Comparison of ENCODE assay signal across 8 mouse cellular contexts in the genomic region with DNA sequence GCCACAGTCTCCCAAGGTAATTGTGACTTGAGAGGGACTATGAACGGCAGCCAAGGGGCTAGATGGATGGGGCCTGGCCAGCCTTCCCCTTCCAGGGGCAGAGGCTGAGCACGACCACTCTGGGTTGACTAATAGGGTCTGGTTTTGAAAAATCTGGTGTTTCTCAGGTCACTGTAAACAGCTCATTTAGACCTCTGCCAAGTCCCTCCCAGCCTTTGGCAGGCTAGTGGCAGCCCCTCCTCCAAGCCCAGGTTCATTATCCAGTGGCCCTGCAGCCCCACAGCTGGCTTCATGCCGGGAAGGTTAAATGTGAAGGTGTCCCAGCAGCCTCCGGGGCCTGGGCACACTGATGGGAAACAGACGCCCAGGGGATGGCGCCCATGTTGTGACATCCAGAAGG.
A peak's percentile ranks its signal among the peaks of the same experiment; 100 is the strongest.
DNase-seq lines count a peak whose midpoint lies in the region; ATAC-seq and TF ChIP-seq lines count a peak whose summit lies in the region.

No protein-coding gene starts in this region.

- no peak for TF ChIP-seq EP300 in liver, postnatal 0 days (IDR thresholded peaks at IDR 0.05; ENCODE audit: low read depth)

- no peaks in the 10 kb centered on the region for H3K4me1 ChIP-seq in liver, postnatal 0 days (ENCODE audit: insufficient read depth)
- H3K4me1 ChIP-seq in liver, embryonic 11.5 days (replicated peaks; ENCODE audit: control insufficient read depth, insufficient read depth, low read length): no peaks in the 10 kb centered on the region
- H3K4me1 ChIP-seq in kidney, adult 2 months (ENCODE audit: control insufficient read depth, insufficient read depth, low read length): no peaks in the 10 kb centered on the region
- peaks cover 39% of the 10 kb centered on the region for H3K4me1 ChIP-seq in neural tube, embryonic 12.5 days

- no peaks in the 10 kb centered on the region for H3K9me3 ChIP-seq in liver, postnatal 0 days (ENCODE audit: low read length)
- H3K9me3 ChIP-seq in liver, embryonic 11.5 days (ENCODE audit: control insufficient read depth, low read length): no peaks in the 10 kb centered on the region
- H3K9me3 ChIP-seq in neural tube, embryonic 12.5 days: no peaks in the 10 kb centered on the region

- H3K36me3 ChIP-seq in liver, postnatal 0 days (replicated peaks; ENCODE audit: insufficient read depth, low read length): no peaks in the 10 kb centered on the region
- no peaks in the 10 kb centered on the region for H3K36me3 ChIP-seq in liver, embryonic 11.5 days (ENCODE audit: control insufficient read depth, insufficient read depth, low read length)
- no peaks in the 10 kb centered on the region for H3K36me3 ChIP-seq in kidney, adult 2 months (ENCODE audit: control insufficient read depth, insufficient read depth, low read length)
- peaks cover 29% of the 10 kb centered on the region for H3K36me3 ChIP-seq in neural tube, embryonic 12.5 days

- TF ChIP-seq POLR2A in kidney, adult 2 months (IDR thresholded peaks at IDR 0.05; ENCODE audit: low read depth, low read length): no peak

- TF ChIP-seq CTCF in liver, postnatal 0 days (IDR thresholded peaks at IDR 0.05; ENCODE audit: low read depth): no peak
- no peak for TF ChIP-seq CTCF in kidney, adult 2 months (conservative IDR thresholded peaks at IDR 0.05; ENCODE audit: insufficient read depth, insufficient read length, low read depth, low read length)

- ATAC-seq in liver, postnatal 0 days: peak; percentile 68
- ATAC-seq in liver, embryonic 11.5 days (replicated peaks; ENCODE audit: low FRiP score): no peak
- peak; percentile 52; the same call in 1 of the 2 replicates for ATAC-seq in neural tube, embryonic 12.5 days (ENCODE audit: low FRiP score, low read depth)

- H3K9ac ChIP-seq in liver, postnatal 0 days (replicated peaks): no peak overlapping the region
- H3K9ac ChIP-seq in liver, embryonic 11.5 days (ENCODE audit: low read depth, low read length): no peak overlapping the region
- H3K9ac ChIP-seq in neural tube, embryonic 12.5 days: no peak overlapping the region

- H3K4me2 ChIP-seq in liver, postnatal 0 days (ENCODE audit: low read depth, low read length): no peak overlapping the region
- no peak overlapping the region for H3K4me2 ChIP-seq in liver, embryonic 11.5 days
- no peak overlapping the region for H3K4me2 ChIP-seq in neural tube, embryonic 12.5 days (replicated peaks)

- H3K27me3 ChIP-seq in liver, postnatal 0 days (ENCODE audit: insufficient read depth, low read length): peaks cover 5% of the 10 kb centered on the region; the same call in 1 of the 2 replicates
- H3K27me3 ChIP-seq in liver, embryonic 11.5 days (replicated peaks; ENCODE audit: control insufficient read depth, insufficient read depth, low read length): no peaks in the 10 kb centered on the region; the same call in 1 of the 2 replicates
- no peaks in the 10 kb centered on the region for H3K27me3 ChIP-seq in kidney, adult 2 months (replicated peaks; ENCODE audit: control insufficient read depth, insufficient read depth, low read length)
- no peaks in the 10 kb centered on the region for H3K27me3 ChIP-seq in neural tube, embryonic 12.5 days (replicated peaks)

- DNase-seq in liver, postnatal 0 days: peak; percentile 31
- DNase-seq in liver, embryonic 11.5 days (ENCODE audit: low spot score): no peak
- peak; percentile 49 for DNase-seq in embryo, embryonic 9.5 days (ENCODE audit: extremely low spot score)
- peak; percentile 64 for DNase-seq in kidney, adult 2 months
- DNase-seq in layer of hippocampus, postnatal 25 days (ENCODE audit: extremely low spot score in 1 of 2, low spot score in 1 of 2): no peak
- DNase-seq in cerebellum, postnatal 36 days: no peak
- no peak for DNase-seq in urinary bladder, postnatal 10 days (ENCODE audit: low spot score)

- WGBS in liver, postnatal 0 days (ENCODE audit: insufficient replicate concordance): 52% methylated on average over 6 of the region's 6 CpGs
- 43% methylated on average over 6 of the region's 6 CpGs for WGBS in liver, embryonic 11.5 days
- WGBS in kidney, adult 2 months: 33% methylated on average over 6 of the region's 6 CpGs
- WGBS in neural tube, embryonic 12.5 days: 28% methylated on average over 6 of the region's 6 CpGs

- no peak overlapping the region for H3K27ac ChIP-seq in liver, postnatal 0 days (ENCODE audit: low read depth)
- H3K27ac ChIP-seq in liver, embryonic 11.5 days (ENCODE audit: low read depth, low read length): no peak overlapping the region
- no peak overlapping the region for H3K27ac ChIP-seq in kidney, adult 2 months (ENCODE audit: insufficient read depth, low read depth, low read length)
- 0 out of 2 replicates have a peak overlapping the region, but pooled peaks have one; percentile 4 for H3K27ac ChIP-seq in neural tube, embryonic 12.5 days

- no peak overlapping the region for H3K4me3 ChIP-seq in liver, postnatal 0 days (ENCODE audit: low read depth, low read length)
- no peak overlapping the region for H3K4me3 ChIP-seq in liver, embryonic 11.5 days (ENCODE audit: low read depth, low read length)
- H3K4me3 ChIP-seq in kidney, adult 2 months (ENCODE audit: insufficient read depth, low read depth, low read length): no peak overlapping the region
- no peak overlapping the region for H3K4me3 ChIP-seq in neural tube, embryonic 12.5 days

Comparison
In these comparisons a context has a peak if more than half of its experiments do, and no peak if none do; other contexts are left out.
1. DNase-seq: peak in liver, postnatal 0 days (single experiment), embryo, embryonic 9.5 days (single experiment) and kidney, adult 2 months (single experiment); none in liver, embryonic 11.5 days (single experiment), layer of hippocampus, postnatal 25 days (0 of 2), cerebellum, postnatal 36 days (0 of 2) and urinary bladder, postnatal 10 days (single experiment).